Mouse (Mus musculus): Measurements from ENCODE around the gene Kdm4d. TPM values are rescaled to one million over a fixed set of nuclear protein-coding genes. Genes with fewer than 3 reads are reported as not detected.

Gene Kdm4d
- polyA plus RNA-seq (2014; fragmentation: Nextera tagmentation; extraction: Ambion mirVana): 0.30 and 0.88 TPM in 2 replicates

DNA sequence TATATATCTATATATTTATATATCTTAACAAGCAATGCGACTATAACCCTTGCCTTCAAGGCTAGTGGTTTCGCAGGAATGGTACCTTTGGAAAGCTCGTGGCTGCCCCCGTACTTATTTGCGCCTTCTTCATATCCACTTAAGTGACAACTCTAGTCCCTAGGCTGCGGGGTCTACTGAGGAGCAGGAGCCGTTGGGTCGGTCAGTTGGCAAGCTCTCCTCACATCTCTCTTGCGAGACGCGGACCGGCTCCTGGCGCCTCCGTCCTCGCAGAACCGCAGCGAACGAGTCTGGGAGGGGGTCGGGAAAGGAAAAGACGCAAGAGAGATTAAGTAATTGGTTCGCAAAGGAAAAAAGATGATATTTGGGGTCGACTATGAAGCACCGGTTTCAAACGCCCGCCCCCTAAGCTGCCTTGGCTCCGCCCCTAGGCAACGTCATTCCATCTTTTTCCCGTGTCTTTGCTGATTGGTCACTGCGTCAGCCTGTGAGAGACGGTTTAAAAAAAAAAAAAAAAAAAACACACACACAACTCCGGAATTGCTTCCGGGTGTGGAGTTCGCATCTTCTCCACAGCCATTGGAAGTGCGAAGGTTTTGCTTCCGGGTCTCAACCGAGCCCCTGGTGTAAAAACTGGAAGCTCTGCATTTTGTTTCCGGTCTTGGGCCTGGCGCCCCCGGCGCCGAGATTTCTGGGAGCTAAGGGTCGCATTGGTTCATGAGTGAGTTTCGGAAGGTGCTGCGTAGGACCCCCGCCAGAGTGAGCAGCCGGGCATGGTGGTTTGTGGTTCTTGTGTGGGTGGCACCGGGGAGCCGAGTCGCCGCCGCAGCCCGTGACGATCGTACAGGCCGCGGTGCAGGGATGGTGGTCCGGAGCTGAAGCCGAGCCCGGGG lies at the start of gene Kdm4d, which contains the start of gene Cwc15:
Kdm4d (minus strand) TSS at position 460 of the 893 bp plus-strand sequence.
Cwc15 (plus strand) TSS at position 595 of the 893 bp plus-strand sequence.
- peak within 1 kb of the TSS; percentile 80 for H3K9ac ChIP-seq
- H3K4me2 ChIP-seq: peak within 1 kb of the TSS; percentile 76
- WGBS: under 1% methylated on average over 59 of the region's 59 CpGs
- peak within 1 kb of the TSS; percentile 76 for H3K27ac ChIP-seq (ENCODE audit: low read depth)
- ATAC-seq (ENCODE audit: insufficient read depth): peak; percentile 99
- peak; percentile 98 for DNase-seq
- no peaks in the 10 kb centered on the region for H3K4me1 ChIP-seq (ENCODE audit: insufficient read depth)
- no peaks in the 10 kb centered on the region for H3K9me3 ChIP-seq (ENCODE audit: low read depth, low read length)
- H3K36me3 ChIP-seq (ENCODE audit: insufficient read depth): peaks cover 31% of the 10 kb centered on the region
- peak within 1 kb of the TSS; percentile 84 for H3K4me3 ChIP-seq (ENCODE audit: low read depth, low read length)
- H3K27me3 ChIP-seq (ENCODE audit: insufficient read depth, low read length): no peaks in the 10 kb centered on the region
- no peak for TF ChIP-seq CTCF (IDR thresholded peaks at IDR 0.05; ENCODE audit: low read depth)

DNA sequence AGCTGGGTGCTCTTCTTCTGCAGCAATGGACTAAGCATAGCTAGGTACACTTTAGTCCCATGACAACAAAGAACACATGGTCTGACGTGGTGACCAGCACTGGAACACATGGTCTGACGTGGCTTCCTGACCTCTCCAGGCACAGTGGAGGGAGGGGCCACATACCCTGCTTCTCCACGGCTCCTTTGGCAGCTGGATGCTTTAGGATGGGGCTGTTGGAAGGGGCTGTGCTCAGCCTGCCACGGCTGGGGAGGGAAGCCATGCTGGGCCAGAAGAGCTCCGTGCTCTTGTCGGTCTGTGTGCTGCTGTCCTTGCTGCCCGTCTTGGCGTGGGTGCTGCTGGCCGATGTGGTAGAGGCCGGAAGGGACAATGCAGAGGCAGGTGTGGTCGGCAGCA lies 48.1 kb upstream of the Kdm4d start:
- no peaks in the 10 kb centered on the region for H3K4me1 ChIP-seq (ENCODE audit: insufficient read depth)
- no peak for TF ChIP-seq CTCF (IDR thresholded peaks at IDR 0.05; ENCODE audit: low read depth)
- no peaks in the 10 kb centered on the region for H3K9me3 ChIP-seq (ENCODE audit: low read depth, low read length)
- WGBS: 64% methylated on average over 11 of the region's 11 CpGs
- no peak overlapping the region for H3K27ac ChIP-seq (ENCODE audit: low read depth)
- no peak overlapping the region for H3K4me2 ChIP-seq
- peaks cover 85% of the 10 kb centered on the region for H3K36me3 ChIP-seq (ENCODE audit: insufficient read depth)
- no peak overlapping the region for H3K9ac ChIP-seq
- ATAC-seq (ENCODE audit: insufficient read depth): no peak
- H3K27me3 ChIP-seq (ENCODE audit: insufficient read depth, low read length): no peaks in the 10 kb centered on the region
- H3K4me3 ChIP-seq (ENCODE audit: low read depth, low read length): no peak overlapping the region
- DNase-seq: no peak

DNA sequence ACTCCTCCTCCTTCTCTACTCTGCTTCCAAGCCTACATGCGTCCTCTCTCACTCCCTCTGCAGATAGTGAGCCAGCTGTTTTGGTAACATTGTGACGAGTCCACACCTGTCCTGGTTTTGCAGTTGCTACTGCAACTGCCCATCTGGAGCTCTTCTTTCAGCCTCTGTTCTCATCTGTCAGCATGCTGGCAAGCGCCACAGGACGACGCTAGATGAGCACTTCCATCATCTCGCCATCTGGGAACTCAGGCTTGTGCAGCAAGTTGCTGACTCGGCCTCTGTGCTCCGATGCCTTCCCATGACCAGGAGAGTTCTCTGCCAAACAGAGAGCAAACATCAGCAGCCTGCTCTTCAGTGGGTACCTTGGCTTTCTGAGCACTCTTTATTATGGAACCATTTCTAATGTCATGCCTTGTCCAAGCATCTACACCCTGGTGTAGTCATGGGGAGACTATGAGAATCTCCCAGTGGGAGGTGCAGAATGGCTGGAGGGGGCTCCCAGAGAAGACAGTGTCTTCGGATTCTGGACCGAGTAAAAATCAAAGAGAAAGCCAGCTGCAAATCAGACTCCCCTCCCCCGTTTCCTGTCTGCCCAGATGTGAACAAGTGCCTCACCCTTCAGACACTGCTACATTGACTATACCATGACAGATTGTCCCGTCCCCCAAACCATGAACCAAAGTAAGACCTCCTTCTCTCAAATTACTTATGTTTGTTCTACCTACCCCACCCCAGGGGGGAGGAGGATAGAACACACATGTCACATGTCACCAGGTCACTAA lies 47.5 kb upstream of the Kdm4d start:
- no peaks in the 10 kb centered on the region for H3K27me3 ChIP-seq (ENCODE audit: insufficient read depth, low read length)
- DNase-seq (peak; percentile 61), ATAC-seq (ENCODE audit: insufficient read depth) (no peak)
- peaks cover 81% of the 10 kb centered on the region for H3K36me3 ChIP-seq (ENCODE audit: insufficient read depth)
- 39% methylated on average over 12 of the region's 12 CpGs for WGBS
- no peak overlapping the region for H3K4me3 ChIP-seq (ENCODE audit: low read depth, low read length)
- no peaks in the 10 kb centered on the region for H3K9me3 ChIP-seq (ENCODE audit: low read depth, low read length)
- TF ChIP-seq CTCF (IDR thresholded peaks at IDR 0.05; ENCODE audit: low read depth): no peak
- H3K9ac ChIP-seq: no peak overlapping the region
- no peak overlapping the region for H3K4me2 ChIP-seq
- H3K27ac ChIP-seq (ENCODE audit: low read depth): peak overlapping the region; percentile 46; the same call in 1 of the 2 replicates
- no peaks in the 10 kb centered on the region for H3K4me1 ChIP-seq (ENCODE audit: insufficient read depth)

DNA sequence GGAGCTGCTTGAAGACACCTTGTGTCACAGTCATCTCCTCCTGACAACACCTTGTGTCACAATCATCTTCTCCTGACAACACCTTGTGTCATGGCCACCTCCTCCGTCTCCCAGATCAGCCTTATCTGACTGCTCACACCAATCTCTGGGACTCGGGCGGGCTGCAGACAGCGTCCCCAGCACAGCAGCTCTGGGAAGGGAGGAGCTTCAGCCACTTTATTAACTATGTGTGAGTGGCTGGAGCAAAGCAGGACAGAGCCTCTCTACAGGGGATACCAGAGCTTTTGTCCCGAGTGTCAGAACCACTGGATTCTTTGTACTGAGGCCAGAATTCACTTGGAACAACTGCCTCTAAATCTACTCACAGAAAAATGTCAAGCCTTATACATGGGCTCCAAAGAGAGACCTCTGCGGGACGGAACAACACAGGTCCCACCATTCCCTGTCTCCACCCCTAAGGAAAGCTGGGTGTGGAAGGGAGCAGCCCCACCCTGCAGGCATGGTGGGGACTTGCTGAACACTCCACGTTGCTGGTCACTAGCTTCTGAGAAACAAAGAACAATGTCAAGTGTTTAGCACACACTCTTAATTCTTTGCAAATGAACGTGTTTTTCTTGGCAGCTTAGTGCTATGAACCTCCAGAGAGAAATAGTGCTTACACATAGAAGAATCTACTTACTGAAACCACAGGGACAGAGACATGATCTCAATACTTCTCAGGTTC lies 43.9 kb upstream of the Kdm4d start:
- no peak for TF ChIP-seq CTCF (IDR thresholded peaks at IDR 0.05; ENCODE audit: low read depth)
- Histone ChIP-seq H3K9me3 (ENCODE audit: low read depth, low read length) (no peaks in the 10 kb centered on the region), H3K4me2 (no peak overlapping the region), H3K27me3 (ENCODE audit: insufficient read depth, low read length) (no peaks in the 10 kb centered on the region), H3K4me3 (ENCODE audit: low read depth, low read length) (no peak overlapping the region), H3K36me3 (ENCODE audit: insufficient read depth) (peaks cover 66% of the 10 kb centered on the region), H3K9ac (no peak overlapping the region), H3K4me1 (ENCODE audit: insufficient read depth) (no peaks in the 10 kb centered on the region), H3K27ac (ENCODE audit: low read depth) (no peak overlapping the region)
- peak; percentile 26 for DNase-seq
- WGBS: 43% methylated on average over 9 of the region's 9 CpGs
- ATAC-seq (ENCODE audit: insufficient read depth): peak; percentile 71

DNA sequence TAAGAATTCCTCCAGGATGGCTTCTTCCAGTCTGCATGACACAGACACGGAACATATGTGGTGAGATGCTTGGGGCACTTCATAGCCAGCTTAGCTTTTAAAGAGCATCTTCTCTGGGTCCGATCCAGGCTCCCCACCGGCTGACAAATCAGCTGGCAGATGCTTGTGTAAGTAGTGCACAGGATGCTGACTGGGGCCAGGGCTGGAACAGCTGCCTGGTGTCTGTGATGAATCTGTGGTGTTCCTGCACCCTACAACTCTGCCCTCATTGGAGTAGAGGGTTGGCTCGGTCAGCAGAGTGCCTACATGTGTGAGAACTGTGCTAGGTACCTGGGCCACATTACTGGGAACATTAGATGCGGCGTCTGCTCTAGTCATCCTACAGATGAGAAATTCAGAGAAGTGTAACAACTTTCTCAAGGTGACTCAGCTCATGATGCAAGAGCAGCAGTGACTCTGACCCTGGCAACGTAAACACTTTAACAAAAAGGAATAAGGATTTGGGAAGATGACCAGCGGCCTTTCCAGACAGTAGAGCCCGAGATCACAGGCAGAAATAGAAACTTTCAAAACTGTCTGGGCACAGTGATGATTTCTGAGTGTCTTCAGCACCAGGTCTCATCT lies 34.7 kb upstream of the Kdm4d start:
- 66% methylated on average over 9 of the region's 9 CpGs for WGBS
- Histone ChIP-seq H3K4me1 (ENCODE audit: insufficient read depth) (no peaks in the 10 kb centered on the region), H3K4me3 (ENCODE audit: low read depth, low read length) (no peak overlapping the region)

DNA sequence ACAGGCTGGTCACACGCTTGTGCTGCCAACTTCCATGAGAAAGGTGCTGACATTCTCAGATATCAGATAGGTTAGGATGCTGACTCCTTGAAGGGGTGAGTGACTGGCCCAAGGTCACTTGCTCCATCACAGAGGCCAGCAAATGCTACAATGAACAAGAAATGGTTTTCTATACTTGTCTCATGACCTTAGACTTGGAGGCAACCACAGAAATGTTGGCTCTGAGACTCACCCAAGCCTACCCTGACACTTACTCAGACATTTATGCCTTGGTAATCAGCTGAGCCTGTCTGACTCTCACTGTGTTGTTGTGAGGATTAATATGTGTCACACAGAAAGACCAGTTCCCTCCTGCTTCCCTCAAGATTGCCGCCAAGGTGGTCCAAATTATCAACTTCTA lies 33.4 kb upstream of the Kdm4d start:
- no peaks in the 10 kb centered on the region for H3K9me3 ChIP-seq (ENCODE audit: low read depth, low read length)
- no peak overlapping the region for H3K4me2 ChIP-seq
- ATAC-seq (ENCODE audit: insufficient read depth) (no peak), DNase-seq (no peak)
- WGBS: 78% methylated on average over 2 of the region's 2 CpGs
- H3K4me1 ChIP-seq (ENCODE audit: insufficient read depth): no peaks in the 10 kb centered on the region
- no peak overlapping the region for H3K4me3 ChIP-seq (ENCODE audit: low read depth, low read length)
- no peak overlapping the region for H3K9ac ChIP-seq
- H3K27ac ChIP-seq (ENCODE audit: low read depth): no peak overlapping the region
- H3K27me3 ChIP-seq (ENCODE audit: insufficient read depth, low read length): no peaks in the 10 kb centered on the region
- no peaks in the 10 kb centered on the region for H3K36me3 ChIP-seq (ENCODE audit: insufficient read depth)
- TF ChIP-seq CTCF (IDR thresholded peaks at IDR 0.05; ENCODE audit: low read depth): no peak

More for the DNA sequence above, 34.7 kb upstream of the Kdm4d start:
- no peak overlapping the region for H3K27ac ChIP-seq (ENCODE audit: low read depth)
- H3K27me3 ChIP-seq (ENCODE audit: insufficient read depth, low read length): no peaks in the 10 kb centered on the region
- no peaks in the 10 kb centered on the region for H3K36me3 ChIP-seq (ENCODE audit: insufficient read depth)
- ATAC-seq (ENCODE audit: insufficient read depth) (no peak), DNase-seq (no peak)
- H3K4me2 ChIP-seq: no peak overlapping the region
- no peaks in the 10 kb centered on the region for H3K9me3 ChIP-seq (ENCODE audit: low read depth, low read length)
- no peak for TF ChIP-seq CTCF (IDR thresholded peaks at IDR 0.05; ENCODE audit: low read depth)
- no peak overlapping the region for H3K9ac ChIP-seq

Measured in lung, embryonic 14.5 days (tissue).